Mouse (Mus musculus) midbrain, embryonic 10.5 days (tissue): ENCODE data around the gene Pi4k2a. TPM values are rescaled to one million over a fixed set of nuclear protein-coding genes. Genes with fewer than 3 reads are reported as not detected.

ENCODE experiments used
- DNase-seq: peaks from one replicate; pipeline ENCODE4 v3.0.0-alpha.2; 2017; ENCODE audit warnings: low spot score
- H3K27ac ChIP-seq: fragments of 300-500 bp; sonication (generic); replicated peaks from 2 replicates; pipeline ENCODE4 v1.5.1; 2016; ENCODE audit warnings: mild to moderate bottlenecking
- H3K27me3 ChIP-seq: fragments of 300-500 bp; sonication (generic); 2 replicates; pipeline ENCODE4 v1.6.1; 2016; ENCODE audit warnings: low read depth, mild to moderate bottlenecking; ENCODE audit not compliant: poor library complexity, severe bottlenecking
- H3K36me3 ChIP-seq: fragments of 300-500 bp; sonication (generic); 2 replicates; pipeline ENCODE4 v1.6.1; 2016; ENCODE audit warnings: mild to moderate bottlenecking, moderate library complexity
- H3K4me1 ChIP-seq: fragments of 300-500 bp; sonication (generic); 2 replicates; pipeline ENCODE4 v1.6.1; 2016
- H3K4me3 ChIP-seq: fragments of 300-500 bp; sonication (generic); 2 replicates; pipeline ENCODE4 v1.5.1; 2016; ENCODE audit warnings: mild to moderate bottlenecking, moderate library complexity
- H3K9me3 ChIP-seq: fragments of 300-500 bp; sonication (generic); replicated peaks from 2 replicates; pipeline ENCODE4 v1.6.1; 2016; ENCODE audit warnings: mild to moderate bottlenecking
- WGBS: fragments of 180-500 bp; shearing (Covaris S2); methylation state at CpG from one replicate; pipeline ENCODE4 v1.1.7; 2016; 5-methylcytosine and 5-hydroxymethylcytosine counted together
- polyA plus RNA-seq: library from polyadenylated mRNA; unstranded; fragments of >200 nt; fragmentation: Nextera tagmentation; extraction: Ambion mirVana; gene quantifications from 2 replicates; pipeline ENCODE4 v1.2.1, GENCODE M21; 2016

Gene Pi4k2a
- 23.3 and 26.7 TPM in 2 replicates for polyA plus RNA-seq

DNA sequence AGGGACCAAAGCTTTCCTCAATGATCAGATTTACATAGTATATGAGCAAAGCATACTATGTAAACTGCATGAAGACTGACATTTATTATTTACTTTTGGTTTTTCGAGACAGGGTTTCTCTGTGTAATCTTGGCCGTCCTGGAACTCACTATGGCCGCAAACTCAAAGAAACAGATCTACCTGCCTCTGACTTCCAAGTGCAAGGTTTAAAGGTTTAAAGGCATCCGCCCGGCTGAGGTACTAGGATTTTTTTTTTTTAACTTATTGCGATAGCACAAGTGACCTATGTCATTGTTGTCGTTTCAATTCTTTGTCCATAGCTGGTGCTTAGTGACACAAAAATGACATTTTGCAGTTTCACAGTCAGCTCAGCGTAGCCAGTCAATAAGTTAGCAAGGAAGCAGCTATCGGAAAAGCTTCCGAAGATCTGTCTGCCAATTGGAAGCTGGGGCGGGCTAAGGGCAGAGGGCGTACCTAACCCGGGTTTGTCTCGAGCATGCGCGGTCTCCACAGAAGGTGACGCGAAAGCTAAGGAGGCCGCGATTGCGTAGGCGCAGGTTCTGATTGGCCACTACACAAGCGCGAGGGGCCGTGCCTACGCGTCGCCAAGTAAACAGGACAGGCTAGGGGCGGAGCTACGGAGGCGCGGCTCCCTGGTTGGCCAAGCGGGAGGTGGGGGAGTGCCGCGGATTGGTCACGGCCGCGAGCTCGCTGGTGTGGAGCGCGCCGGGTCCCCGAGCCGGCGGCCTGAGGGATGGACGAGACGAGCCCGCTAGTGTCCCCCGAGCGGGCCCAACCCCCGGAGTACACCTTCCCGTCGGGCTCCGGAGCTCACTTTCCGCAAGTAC lies at the start of gene Pi4k2a:
Gene Pi4k2a (plus strand): TSS at position 723 of the 848 bp plus-strand sequence.
- DNase-seq: peak; percentile 99
- 1% methylated on average over 55 of the region's 55 CpGs for WGBS
- H3K27ac ChIP-seq: peak within 1 kb of the TSS; percentile 92

GRCm38 (mm10) chr19:42043988-42044387 lies 46.3 kb upstream of the Pi4k2a start:
- Histone ChIP-seq H3K36me3 (no peaks in the 10 kb centered on the region), H3K9me3 (no peaks in the 10 kb centered on the region), H3K27me3 (0 out of 2 replicates have a peak, but pooled peaks cover 8% of the 10 kb centered on the region), H3K4me3 (no peak overlapping the region), H3K27ac (no peak overlapping the region), H3K4me1 (peaks cover 10% of the 10 kb centered on the region)
- no peak for DNase-seq
- WGBS: 92% methylated on average over 6 of the region's 6 CpGs

More for the DNA sequence above, at the start of gene Pi4k2a:
- Histone ChIP-seq H3K4me3 (peak within 1 kb of the TSS; percentile 95), H3K4me1 (peaks cover 43% of the 10 kb centered on the region), H3K9me3 (no peaks in the 10 kb centered on the region), H3K36me3 (peaks cover 19% of the 10 kb centered on the region), H3K27me3 (no peaks in the 10 kb centered on the region)

DNA sequence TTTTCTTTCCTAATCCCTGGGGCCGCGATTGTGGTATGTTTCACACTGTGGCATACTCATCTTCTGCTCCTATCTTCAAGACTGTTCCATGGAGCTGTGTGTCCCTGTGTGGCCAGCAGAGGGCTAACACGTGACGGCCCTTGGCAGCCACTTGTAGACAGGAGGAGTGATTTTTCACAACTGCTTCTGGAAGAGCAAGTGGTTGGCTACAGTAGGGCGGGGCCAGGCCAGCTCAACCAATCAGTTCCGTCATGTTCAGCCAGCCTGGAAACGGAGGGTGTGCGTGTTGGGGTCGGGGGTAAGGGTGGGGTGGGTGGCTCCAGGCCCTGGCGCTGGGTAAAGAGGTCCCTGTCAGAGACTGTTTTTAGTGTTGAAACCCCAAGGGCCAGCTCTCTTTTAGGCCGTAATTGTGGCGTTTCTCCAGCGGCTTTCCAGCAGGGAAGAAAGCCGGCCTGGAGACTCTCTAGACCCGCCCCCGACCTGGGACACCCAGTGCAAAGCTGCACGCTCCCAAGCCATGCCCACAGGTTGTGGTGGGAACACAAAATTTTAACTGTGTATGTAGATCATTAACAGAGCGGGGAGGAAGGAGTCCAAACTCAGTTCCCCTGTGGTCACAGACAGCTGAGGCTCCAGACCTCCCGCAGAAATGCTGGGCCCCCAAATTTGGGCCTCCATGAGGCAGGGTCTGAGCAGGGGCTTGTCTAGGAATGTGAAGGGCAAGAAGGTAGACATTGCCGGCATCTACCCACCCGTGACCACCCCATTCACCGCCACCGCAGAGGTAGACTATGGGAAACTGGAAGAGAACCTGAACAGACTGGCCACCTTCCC lies 44.8 kb upstream of the Pi4k2a start, which contains the start of gene Hoga1:
Gene Hoga1 (plus strand): TSS at position 342 of the 834 bp plus-strand sequence.
- no peaks in the 10 kb centered on the region for H3K36me3 ChIP-seq
- 25% methylated on average over 23 of the region's 23 CpGs for WGBS
- peaks cover 10% of the 10 kb centered on the region for H3K4me1 ChIP-seq
- 0 out of 2 replicates have a peak, but pooled peaks cover 2% of the 10 kb centered on the region for H3K27me3 ChIP-seq
- H3K4me3 ChIP-seq: peak within 1 kb of the TSS; percentile 50
- H3K27ac ChIP-seq: peak within 1 kb of the TSS; percentile 59
- H3K9me3 ChIP-seq: no peaks in the 10 kb centered on the region
- peak; percentile 80 for DNase-seq

DNA sequence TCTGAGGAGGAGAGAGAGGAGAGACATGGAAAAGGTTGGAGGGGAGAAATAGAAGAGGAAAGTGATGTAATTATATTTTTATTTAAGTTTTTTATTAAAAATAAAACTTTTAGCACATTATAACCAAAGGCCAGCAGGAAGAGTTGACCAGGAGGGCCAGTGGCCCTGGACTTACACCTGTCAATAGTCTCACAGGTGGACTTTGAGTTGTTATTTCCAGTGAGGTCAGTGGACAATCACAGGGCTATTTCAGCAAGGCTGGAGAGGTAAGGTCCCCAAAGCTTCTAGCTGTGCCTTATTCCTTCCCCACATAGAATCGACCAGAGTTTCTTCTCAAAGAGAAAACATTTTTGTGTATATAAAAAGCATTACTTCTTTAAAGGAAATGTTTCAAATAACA lies 40.0 kb upstream of the Pi4k2a start:
- H3K4me1 ChIP-seq: peaks cover 15% of the 10 kb centered on the region
- no peaks in the 10 kb centered on the region for H3K9me3 ChIP-seq
- no peak for DNase-seq
- no peaks in the 10 kb centered on the region for H3K27me3 ChIP-seq
- no peak overlapping the region for H3K4me3 ChIP-seq
- H3K27ac ChIP-seq: no peak overlapping the region
- no peaks in the 10 kb centered on the region for H3K36me3 ChIP-seq
- WGBS: 88% methylated on average over 1 of the region's 1 CpGs

- WGBS: 87% methylated on average over 3 of the region's 3 CpGs
- no peak for DNase-seq
These were observed 38.9 kb upstream of the Pi4k2a start for GRCm38 (mm10) chr19:42051351-42051750.

GRCm38 (mm10) chr19:42051948-42052347 lies 38.3 kb upstream of the Pi4k2a start, which contains the start of gene 4933411K16Rik:
TSS of gene 4933411K16Rik (plus strand) at chr19:42052248.
- H3K27ac ChIP-seq: no peak within 1 kb of the TSS
- no peak within 1 kb of the TSS for H3K4me3 ChIP-seq
- 76% methylated on average over 4 of the region's 4 CpGs for WGBS
- no peak for DNase-seq
- H3K27me3 ChIP-seq: no peaks in the 10 kb centered on the region
- H3K36me3 ChIP-seq: no peaks in the 10 kb centered on the region
- H3K9me3 ChIP-seq: no peaks in the 10 kb centered on the region
- H3K4me1 ChIP-seq: peaks cover 5% of the 10 kb centered on the region; the same call in 1 of the 2 replicates

More at GRCm38 (mm10) chr19:42051351-42051750, 38.9 kb upstream of the Pi4k2a start:
- Histone ChIP-seq H3K4me3 (no peak overlapping the region), H3K36me3 (no peaks in the 10 kb centered on the region), H3K27ac (no peak overlapping the region), H3K9me3 (no peaks in the 10 kb centered on the region), H3K4me1 (peaks cover 5% of the 10 kb centered on the region; the same call in 1 of the 2 replicates), H3K27me3 (no peaks in the 10 kb centered on the region)

- Histone ChIP-seq H3K9me3 (no peaks in the 10 kb centered on the region), H3K4me1 (peaks cover 5% of the 10 kb centered on the region; the same call in 1 of the 2 replicates), H3K27ac (no peak overlapping the region), H3K36me3 (no peaks in the 10 kb centered on the region), H3K27me3 (no peaks in the 10 kb centered on the region), H3K4me3 (no peak overlapping the region)
- 93% methylated on average over 6 of the region's 6 CpGs for WGBS
- DNase-seq: no peak
These were observed 36.0 kb upstream of the Pi4k2a start for GRCm38 (mm10) chr19:42054255-42054654.

- no peaks in the 10 kb centered on the region for H3K27me3 ChIP-seq
- H3K27ac ChIP-seq: no peak overlapping the region
- DNase-seq: no peak
- H3K4me3 ChIP-seq: no peak overlapping the region
- no peaks in the 10 kb centered on the region for H3K36me3 ChIP-seq
- H3K9me3 ChIP-seq: no peaks in the 10 kb centered on the region
- 90% methylated on average over 2 of the region's 2 CpGs for WGBS
- H3K4me1 ChIP-seq: peaks cover 5% of the 10 kb centered on the region; the same call in 1 of the 2 replicates
These were observed 34.4 kb upstream of the Pi4k2a start for GRCm38 (mm10) chr19:42055881-42056280.

- no peak for DNase-seq
- H3K9me3 ChIP-seq: no peaks in the 10 kb centered on the region
- H3K27ac ChIP-seq: no peak overlapping the region
- H3K27me3 ChIP-seq: no peaks in the 10 kb centered on the region
- peaks cover 5% of the 10 kb centered on the region; the same call in 1 of the 2 replicates for H3K4me1 ChIP-seq
- 87% methylated on average over 6 of the region's 6 CpGs for WGBS
- H3K36me3 ChIP-seq: no peaks in the 10 kb centered on the region
- H3K4me3 ChIP-seq: no peak overlapping the region
These were observed 33.4 kb upstream of the Pi4k2a start for GRCm38 (mm10) chr19:42056719-42057409.

DNA sequence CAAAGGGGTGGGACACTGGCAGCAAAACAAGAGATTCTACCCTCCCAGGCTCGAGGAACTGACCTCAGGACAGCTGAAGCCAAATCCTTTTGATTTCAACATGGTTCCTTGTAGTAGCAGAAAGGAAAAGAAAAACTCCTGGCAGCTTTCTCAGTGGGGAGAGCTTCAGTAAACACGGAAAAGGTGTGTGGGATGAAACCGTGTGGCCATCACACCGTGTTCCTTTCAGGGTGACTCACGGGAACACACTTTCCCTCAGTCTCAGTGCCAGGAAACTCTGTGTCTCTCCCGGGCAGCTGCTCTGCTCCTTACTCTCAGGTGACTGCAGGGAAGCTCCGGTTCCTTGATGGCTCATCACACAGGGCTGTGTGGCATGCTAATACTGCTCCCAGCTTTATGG lies 31.8 kb upstream of the Pi4k2a start:
- WGBS: 80% methylated on average over 7 of the region's 7 CpGs
- no peaks in the 10 kb centered on the region for H3K9me3 ChIP-seq

GRCm38 (mm10) chr19:42061443-42061842 lies 28.8 kb upstream of the Pi4k2a start:
- Histone ChIP-seq H3K27ac (no peak overlapping the region), H3K9me3 (no peaks in the 10 kb centered on the region), H3K4me3 (no peak overlapping the region), H3K36me3 (no peaks in the 10 kb centered on the region), H3K4me1 (no peaks in the 10 kb centered on the region), H3K27me3 (no peaks in the 10 kb centered on the region)
- no peak for DNase-seq
- WGBS: 91% methylated on average over 7 of the region's 7 CpGs

More for the DNA sequence above, 31.8 kb upstream of the Pi4k2a start:
- Histone ChIP-seq H3K4me1 (no peaks in the 10 kb centered on the region), H3K36me3 (no peaks in the 10 kb centered on the region), H3K27ac (no peak overlapping the region), H3K27me3 (no peaks in the 10 kb centered on the region), H3K4me3 (no peak overlapping the region)
- no peak for DNase-seq
